Mouse (Mus musculus): Measurements from ENCODE around the gene Tsc22d4. TPM values are rescaled to one million over a fixed set of nuclear protein-coding genes. Genes with fewer than 3 reads are reported as not detected.

The Tsc22d4 gene
- 387 TPM for polyA plus RNA-seq (2017; shearing (Covaris generic))

DNA sequence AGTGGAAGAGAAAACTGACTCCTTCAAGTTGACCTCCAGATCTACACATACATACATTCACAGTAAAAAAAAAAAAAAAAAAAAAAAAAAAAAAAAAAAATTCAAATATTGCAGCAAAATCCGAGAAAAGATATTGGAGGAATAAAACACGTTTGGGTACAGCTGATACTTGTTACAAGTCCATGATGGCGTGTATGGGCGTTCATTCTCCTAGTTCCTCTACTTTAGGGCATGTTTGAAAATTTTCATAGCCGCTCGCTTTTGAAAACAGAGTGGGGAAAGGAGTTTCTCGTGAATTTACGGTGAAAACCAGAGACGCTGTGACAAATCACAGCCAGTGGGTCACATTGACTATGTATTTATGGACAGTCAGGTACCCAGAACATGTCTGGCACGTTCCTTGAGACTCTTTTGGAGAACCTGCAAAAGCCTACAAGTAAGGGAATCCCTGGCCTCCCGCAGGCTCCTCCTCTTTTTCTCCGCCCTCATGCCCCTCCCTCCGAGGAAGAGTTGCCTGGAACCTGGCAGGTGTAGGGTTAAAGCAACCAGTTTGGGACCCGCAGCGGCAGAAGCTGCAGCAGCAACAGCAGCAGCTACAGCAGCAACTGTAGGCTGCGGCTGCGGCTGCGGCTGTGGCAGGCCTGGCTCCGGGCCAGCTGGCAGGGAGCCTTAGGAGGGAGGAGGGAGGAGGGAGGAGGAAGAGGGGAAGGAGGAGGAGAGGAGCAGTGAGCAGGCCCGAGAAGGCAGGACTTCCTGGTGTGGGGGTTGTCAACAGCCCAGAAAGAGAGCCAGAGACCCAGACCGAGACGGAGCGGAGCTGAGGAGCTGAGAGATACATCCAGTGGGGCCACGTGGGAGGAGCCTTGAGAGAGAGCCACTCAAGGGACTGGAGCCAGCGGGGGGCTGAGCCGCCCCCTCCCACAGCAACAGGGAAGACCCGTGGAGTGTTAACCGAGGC is at the start of gene Tsc22d4:
TSS of gene Tsc22d4 (plus strand) at position 517 of the 958 bp plus-strand sequence.

DNA sequence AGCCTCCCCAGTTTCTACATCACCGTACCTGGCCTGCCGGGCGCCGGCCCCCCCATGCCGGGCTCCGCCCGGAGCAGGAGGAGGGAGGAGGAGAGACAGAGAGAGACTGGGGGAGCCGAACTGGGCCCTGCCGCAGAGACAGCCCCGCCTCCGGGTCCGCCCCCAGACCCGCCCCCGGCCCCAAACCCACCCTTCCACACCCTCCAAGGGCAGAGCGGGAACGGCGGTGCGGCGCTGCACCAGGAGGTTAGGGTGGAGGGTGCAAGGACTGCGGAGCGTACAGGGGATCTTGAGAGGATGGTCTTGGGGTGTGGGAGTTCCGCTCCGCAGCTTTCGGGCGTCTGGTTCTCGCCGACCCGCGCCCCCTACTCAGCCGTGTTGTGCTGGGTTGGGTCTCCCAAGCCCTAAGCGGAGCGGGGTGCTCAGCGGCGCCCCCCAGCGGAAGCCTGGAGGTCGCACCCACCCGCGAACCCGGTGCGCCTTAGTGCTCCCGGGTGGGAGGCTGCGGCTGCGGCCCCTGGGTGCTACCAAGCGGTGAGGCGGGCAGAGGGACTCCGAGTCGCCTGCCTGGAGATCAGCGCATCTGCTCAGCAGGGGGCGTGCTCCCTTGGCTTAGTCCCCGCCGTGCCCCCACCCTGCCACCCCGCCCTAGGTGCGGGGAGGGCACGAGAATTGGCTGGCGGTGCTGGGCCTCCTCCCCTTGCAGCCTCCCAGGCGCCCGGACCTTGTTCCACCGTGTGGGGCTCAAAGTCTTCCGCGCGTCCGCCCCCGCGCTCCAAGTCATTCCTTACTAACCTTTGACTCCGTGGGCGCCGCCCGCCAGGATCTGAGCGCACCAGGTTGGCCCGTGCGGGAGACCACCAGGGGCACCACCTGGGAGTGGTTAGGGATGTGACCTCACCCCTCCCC is 4.3 kb upstream of the Tsc22d4 start, which contains the start of gene Nyap1:
TSS of gene Nyap1 (minus strand) at position 585 of the 909 bp plus-strand sequence.

DNA sequence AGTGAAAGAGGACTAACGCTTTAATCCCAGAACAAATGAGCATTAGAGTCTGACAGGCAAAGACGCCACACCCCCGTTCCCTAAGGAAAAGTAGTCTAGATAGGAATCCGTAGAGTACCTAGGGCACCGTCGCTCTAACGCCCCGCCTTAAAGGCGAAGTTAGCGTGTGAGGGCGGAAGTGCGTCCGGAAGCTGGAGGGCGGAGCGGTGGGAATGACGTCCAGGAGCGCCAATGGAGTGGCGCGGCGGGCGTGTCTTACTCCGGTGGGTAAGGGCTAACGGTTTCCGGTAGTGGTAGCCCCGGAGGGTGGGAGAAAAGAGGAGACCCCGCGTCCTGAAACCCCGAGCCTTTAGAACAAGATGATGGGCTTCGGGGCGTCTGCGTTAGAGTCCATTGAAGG is 33.1 kb downstream of the Tsc22d4 start, which contains the start of gene Ppp1r35:
TSS of gene Ppp1r35 (plus strand) at position 215 of the 400 bp plus-strand sequence.

GRCm38 (mm10) chr5:137787151-137787928 is 41.8 kb downstream of the Tsc22d4 start, which contains the start of the genes Mepce and Zcwpw1:
Gene Mepce (minus strand): TSS chr5:137787655.
Gene Zcwpw1 (plus strand): TSS chr5:137787798.

Other genes starting within 250 kb of the Tsc22d4 start
- 43.3 TPM for gene Pop7, start 243.2 kb upstream of the Tsc22d4 start, polyA plus RNA-seq (2017; shearing (Covaris generic))
- 19.5 TPM for gene Gigyf1, start 227.2 kb upstream of the Tsc22d4 start, polyA plus RNA-seq (2017; shearing (Covaris generic))
- not detected for gene Epo, start 212.5 kb upstream of the Tsc22d4 start, polyA plus RNA-seq (2017; shearing (Covaris generic))
- gene Gnb2, start 212.2 kb upstream of the Tsc22d4 start, polyA plus RNA-seq (2017; shearing (Covaris generic)) = 311 TPM
- gene Actl6b, start 192.2 kb upstream of the Tsc22d4 start, polyA plus RNA-seq (2017; shearing (Covaris generic)) = not detected
- gene Tfr2, start 175.9 kb upstream of the Tsc22d4 start, polyA plus RNA-seq (2017; shearing (Covaris generic)) = 1.1 TPM
- gene Mospd3, start 144.7 kb upstream of the Tsc22d4 start, polyA plus RNA-seq (2017; shearing (Covaris generic)) = 95.7 TPM
- gene Pcolce, start 131.9 kb upstream of the Tsc22d4 start, polyA plus RNA-seq (2017; shearing (Covaris generic)) = 2.3 TPM
- gene Fbxo24, start 116.7 kb upstream of the Tsc22d4 start, polyA plus RNA-seq (2017; shearing (Covaris generic)) = 0.73 TPM
- 319 TPM for gene Lrch4, start 116.6 kb upstream of the Tsc22d4 start, polyA plus RNA-seq (2017; shearing (Covaris generic))
- 77.8 TPM for gene Gm20605, start 116.6 kb upstream of the Tsc22d4 start, polyA plus RNA-seq (2017; shearing (Covaris generic))
- gene Sap25, start 104.4 kb upstream of the Tsc22d4 start, polyA plus RNA-seq (2017; shearing (Covaris generic)) = 139 TPM
- not detected for gene Irs3, start 100.0 kb upstream of the Tsc22d4 start, polyA plus RNA-seq (2017; shearing (Covaris generic))
- gene Agfg2, start 61.0 kb upstream of the Tsc22d4 start, polyA plus RNA-seq (2017; shearing (Covaris generic)) = 28.0 TPM
- gene Nyap1, start 4.1 kb upstream of the Tsc22d4 start, polyA plus RNA-seq (2017; shearing (Covaris generic)) = 1.9 TPM
- gene Ppp1r35, start 33.1 kb downstream of the Tsc22d4 start, polyA plus RNA-seq (2017; shearing (Covaris generic)) = 122 TPM
- gene Mepce, start 41.9 kb downstream of the Tsc22d4 start, polyA plus RNA-seq (2017; shearing (Covaris generic)) = 40.7 TPM
- 13.9 TPM for gene Zcwpw1, start 42.1 kb downstream of the Tsc22d4 start, polyA plus RNA-seq (2017; shearing (Covaris generic))
- gene Pilra, start 90.6 kb downstream of the Tsc22d4 start, polyA plus RNA-seq (2017; shearing (Covaris generic)) = 1.4 TPM
- 2.1 TPM for gene Pilrb1, start 112.4 kb downstream of the Tsc22d4 start, polyA plus RNA-seq (2017; shearing (Covaris generic))
- 0.65 TPM for gene Pilrb2, start 126.1 kb downstream of the Tsc22d4 start, polyA plus RNA-seq (2017; shearing (Covaris generic))
- not detected for gene Cyp3a13, start 175.9 kb downstream of the Tsc22d4 start, polyA plus RNA-seq (2017; shearing (Covaris generic))
- not detected for gene Gjc3, start 217.4 kb downstream of the Tsc22d4 start, polyA plus RNA-seq (2017; shearing (Covaris generic))
- not detected for gene Azgp1, start 235.8 kb downstream of the Tsc22d4 start, polyA plus RNA-seq (2017; shearing (Covaris generic))

All from CD4-positive, CD25-positive, alpha-beta regulatory T cell (primary cell).